Mouse (Mus musculus): ENCODE measurements around the gene Aoc2.

DNA sequence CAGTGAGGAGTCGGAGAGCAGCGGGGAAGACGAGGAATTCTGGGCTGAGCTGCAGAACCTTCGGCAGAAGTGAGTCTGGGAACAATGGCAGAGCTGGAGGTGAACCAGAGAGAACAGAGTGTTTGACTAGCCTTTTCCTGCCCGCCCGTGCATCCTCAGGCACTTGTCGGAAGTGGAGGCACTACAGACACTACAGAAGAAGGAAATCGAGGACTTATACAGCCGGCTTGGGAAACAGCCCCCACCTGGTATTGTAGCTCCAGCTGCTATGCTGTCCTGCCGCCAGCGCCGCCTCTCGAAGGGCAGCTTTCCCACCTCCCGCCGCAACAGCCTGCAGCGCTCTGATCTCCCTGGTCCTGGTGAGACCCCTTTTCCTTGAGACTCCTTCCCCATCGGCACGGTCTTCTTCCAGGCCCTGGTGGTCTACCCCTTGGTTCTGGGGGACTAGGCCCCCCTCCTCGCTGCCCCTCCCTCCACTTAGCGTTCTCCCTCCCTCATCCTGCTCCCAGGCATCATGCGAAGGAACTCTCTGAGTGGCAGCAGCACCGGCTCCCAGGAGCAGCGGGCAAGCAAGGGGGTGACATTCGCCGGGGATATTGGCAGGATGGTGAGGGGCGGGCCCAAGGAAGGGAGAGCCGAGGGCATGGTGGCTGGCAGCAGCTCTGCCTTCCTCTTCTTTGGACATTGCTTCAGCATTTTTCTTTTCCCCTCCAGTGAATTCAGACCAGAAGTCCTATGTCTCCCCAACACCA, 48.4 kb upstream of the Aoc2 start:
- TF ChIP-seq CTCF (IDR thresholded peaks at IDR 0.05; ENCODE audit: insufficient read depth, low read depth, low read length): no peak
- TF ChIP-seq POLR2A (IDR thresholded peaks at IDR 0.05; ENCODE audit: insufficient read depth, low read depth, low read length): no peak
